8 mouse cellular contexts compared by ENCODE assay signal in genomic region chr11:75650958-75651425, GRCm38 (mm10). TPM values are rescaled to one million over a fixed set of nuclear protein-coding genes. Genes with fewer than 3 reads are reported as not detected.
DNase-seq lines count a peak whose midpoint lies in the region; ATAC-seq and TF ChIP-seq lines count a peak whose summit lies in the region.

No protein-coding gene starts in this region.

- 45% methylated on average over 13 of the region's 13 CpGs for WGBS in lung, embryonic 14.5 days
- 61% methylated on average over 10 of the region's 13 CpGs for WGBS in forebrain, embryonic 16.5 days
- WGBS in liver, embryonic 16.5 days (ENCODE audit: insufficient replicate concordance), result 16% methylated on average over 13 of the region's 13 CpGs
- 43% methylated on average over 13 of the region's 13 CpGs for WGBS in stomach, embryonic 14.5 days

- DNase-seq in lung, embryonic 14.5 days, result no peak
- no peak for DNase-seq in lung, postnatal 14 days
- no peak for DNase-seq in adrenal gland, postnatal 10 days
- DNase-seq in cerebellum, postnatal 4 days (ENCODE audit: low spot score in 2 of 2), result no peak
- DNase-seq in right cerebral cortex, postnatal 25 days, result no peak

- peaks cover 30% of the 10 kb centered on the region for H3K4me1 ChIP-seq in lung, embryonic 14.5 days (ENCODE audit: insufficient read depth)
- H3K4me1 ChIP-seq in forebrain, embryonic 16.5 days (replicated peaks; ENCODE audit: control insufficient read depth, insufficient read depth, low read length), result peaks cover 48% of the 10 kb centered on the region
- H3K4me1 ChIP-seq in liver, embryonic 16.5 days (ENCODE audit: control insufficient read depth, low read depth, low read length), result peaks cover 55% of the 10 kb centered on the region
- H3K4me1 ChIP-seq in stomach, embryonic 14.5 days (ENCODE audit: control insufficient read depth, insufficient read depth, low read length), result peaks cover 28% of the 10 kb centered on the region

- TF ChIP-seq CTCF in lung, embryonic 14.5 days (IDR thresholded peaks at IDR 0.05; ENCODE audit: low read depth), result no peak

- peak overlapping the region; percentile 89 for H3K4me2 ChIP-seq in lung, embryonic 14.5 days
- H3K4me2 ChIP-seq in forebrain, embryonic 16.5 days (ENCODE audit: low read length), result peak overlapping the region; percentile 88
- H3K4me2 ChIP-seq in liver, embryonic 16.5 days (ENCODE audit: low read depth, low read length), result peak overlapping the region; percentile 100
- peak overlapping the region; percentile 77 for H3K4me2 ChIP-seq in stomach, embryonic 14.5 days (replicated peaks; ENCODE audit: low read depth, low read length)

- no peak for ATAC-seq in lung, embryonic 14.5 days (ENCODE audit: insufficient read depth)
- no peak for ATAC-seq in forebrain, embryonic 16.5 days
- ATAC-seq in liver, embryonic 16.5 days (ENCODE audit: low read depth), result no peak
- ATAC-seq in stomach, embryonic 14.5 days (ENCODE audit: insufficient number of reproducible peaks, insufficient read depth, low FRiP score, low read depth), result no peak

- peak overlapping the region; percentile 88 for H3K9ac ChIP-seq in lung, embryonic 14.5 days
- H3K9ac ChIP-seq in forebrain, embryonic 16.5 days (replicated peaks; ENCODE audit: low read depth, low read length), result peak overlapping the region; percentile 83
- peak overlapping the region; percentile 77 for H3K9ac ChIP-seq in liver, embryonic 16.5 days (ENCODE audit: low read depth, low read length)
- peak overlapping the region; percentile 15; the same call in 1 of the 2 replicates for H3K9ac ChIP-seq in stomach, embryonic 14.5 days (replicated peaks; ENCODE audit: low read depth, low read length)

- no peaks in the 10 kb centered on the region for H3K36me3 ChIP-seq in lung, embryonic 14.5 days (ENCODE audit: insufficient read depth)
- no peaks in the 10 kb centered on the region for H3K36me3 ChIP-seq in forebrain, embryonic 16.5 days (ENCODE audit: control insufficient read depth, insufficient read depth)
- no peaks in the 10 kb centered on the region for H3K36me3 ChIP-seq in liver, embryonic 16.5 days (ENCODE audit: control insufficient read depth, insufficient read depth)
- no peaks in the 10 kb centered on the region for H3K36me3 ChIP-seq in stomach, embryonic 14.5 days (ENCODE audit: control insufficient read depth, insufficient read depth, low read length)

- peak overlapping the region; percentile 91 for H3K27ac ChIP-seq in lung, embryonic 14.5 days (ENCODE audit: low read depth)
- H3K27ac ChIP-seq in forebrain, embryonic 16.5 days (ENCODE audit: low read length), result no peak overlapping the region; the same call in 1 of the 2 replicates
- peak overlapping the region; percentile 89 for H3K27ac ChIP-seq in liver, embryonic 16.5 days (ENCODE audit: low read length)
- H3K27ac ChIP-seq in stomach, embryonic 14.5 days (ENCODE audit: low read length), result peak overlapping the region; percentile 90

- no peaks in the 10 kb centered on the region for H3K9me3 ChIP-seq in lung, embryonic 14.5 days (ENCODE audit: low read depth, low read length)
- H3K9me3 ChIP-seq in forebrain, embryonic 16.5 days (ENCODE audit: control insufficient read depth, low read length), result no peaks in the 10 kb centered on the region
- H3K9me3 ChIP-seq in liver, embryonic 16.5 days (replicated peaks; ENCODE audit: control insufficient read depth, low read length), result no peaks in the 10 kb centered on the region
- no peaks in the 10 kb centered on the region for H3K9me3 ChIP-seq in stomach, embryonic 14.5 days (ENCODE audit: control insufficient read depth, low read depth, low read length)

- peak overlapping the region; percentile 74 for H3K4me3 ChIP-seq in lung, embryonic 14.5 days (ENCODE audit: low read depth, low read length)
- H3K4me3 ChIP-seq in forebrain, embryonic 16.5 days (replicated peaks; ENCODE audit: low read length), result peak overlapping the region; percentile 70
- H3K4me3 ChIP-seq in liver, embryonic 16.5 days (ENCODE audit: low read depth, low read length), result peak overlapping the region; percentile 76
- peak overlapping the region; percentile 72 for H3K4me3 ChIP-seq in stomach, embryonic 14.5 days (ENCODE audit: low read depth, low read length)

- H3K27me3 ChIP-seq in lung, embryonic 14.5 days (ENCODE audit: insufficient read depth, low read length), result 0 out of 2 replicates have a peak, but pooled peaks cover 3% of the 10 kb centered on the region
- H3K27me3 ChIP-seq in forebrain, embryonic 16.5 days (replicated peaks; ENCODE audit: control insufficient read depth, insufficient read depth, low read length), result peaks cover 9% of the 10 kb centered on the region
- H3K27me3 ChIP-seq in liver, embryonic 16.5 days (ENCODE audit: control insufficient read depth, insufficient read depth, low read depth, low read length), result no peaks in the 10 kb centered on the region
- H3K27me3 ChIP-seq in stomach, embryonic 14.5 days (ENCODE audit: control insufficient read depth, insufficient read depth, low read length), result no peaks in the 10 kb centered on the region

RNA-seq across cellular contexts. Expression of gene Myo1c, which starts 0.7 kb away (rescaled TPM):
- 52.3 and 56.5 TPM in 2 replicates for polyA plus RNA-seq in lung, embryonic 14.5 days (2014; fragmentation: Nextera tagmentation; extraction: Ambion mirVana)
- 11.3 and 11.9 TPM in 2 replicates for polyA plus RNA-seq in forebrain, embryonic 16.5 days (2015; fragmentation: Nextera tagmentation; extraction: Ambion mirVana)
- polyA plus RNA-seq in liver, embryonic 16.5 days (2015; fragmentation: Nextera tagmentation; extraction: Ambion mirVana), result 21.0 and 24.1 TPM in 2 replicates
- 31.2 and 34.3 TPM in 2 replicates for polyA plus RNA-seq in stomach, embryonic 14.5 days (2014; fragmentation: Nextera tagmentation; extraction: Ambion mirVana)
- 100 to 1,000 TPM; 128 to 132 TPM for total RNA-seq in adrenal gland, postnatal 10 days (2021)

RNA-seq across cellular contexts. Expression of gene Inpp5k, which starts 20.2 kb away (rescaled TPM):
- polyA plus RNA-seq in lung, embryonic 14.5 days (2014; fragmentation: Nextera tagmentation; extraction: Ambion mirVana), result 23.1 and 24.9 TPM in 2 replicates
- 54.4 and 59.3 TPM in 2 replicates for polyA plus RNA-seq in forebrain, embryonic 16.5 days (2015; fragmentation: Nextera tagmentation; extraction: Ambion mirVana)
- polyA plus RNA-seq in liver, embryonic 16.5 days (2015; fragmentation: Nextera tagmentation; extraction: Ambion mirVana), result 15.8 and 17.9 TPM in 2 replicates
- 25.9 and 27.7 TPM in 2 replicates for polyA plus RNA-seq in stomach, embryonic 14.5 days (2014; fragmentation: Nextera tagmentation; extraction: Ambion mirVana)
- total RNA-seq in adrenal gland, postnatal 10 days (2021), result 10 to 100 TPM; 30.7 to 43.0 TPM

RNA-seq across cellular contexts. Expression of gene Crk, which starts 28.1 kb away (rescaled TPM):
- polyA plus RNA-seq in lung, embryonic 14.5 days (2014; fragmentation: Nextera tagmentation; extraction: Ambion mirVana), result 109 and 116 TPM in 2 replicates
- 130 and 142 TPM in 2 replicates for polyA plus RNA-seq in forebrain, embryonic 16.5 days (2015; fragmentation: Nextera tagmentation; extraction: Ambion mirVana)
- 30.4 and 32.6 TPM in 2 replicates for polyA plus RNA-seq in liver, embryonic 16.5 days (2015; fragmentation: Nextera tagmentation; extraction: Ambion mirVana)
- polyA plus RNA-seq in stomach, embryonic 14.5 days (2014; fragmentation: Nextera tagmentation; extraction: Ambion mirVana), result 101 and 104 TPM in 2 replicates
- total RNA-seq in adrenal gland, postnatal 10 days (2021), result 10 to 100 TPM; 93.2 to 96.5 TPM

Comparison
In these comparisons a context has a peak if more than half of its experiments do, and no peak if none do; other contexts are left out.
1. H3K9ac ChIP-seq: peak in every context shown above with its lines; median percentile 88 in lung, embryonic 14.5 days; 83 in forebrain, embryonic 16.5 days; 77 in liver, embryonic 16.5 days; 15 in stomach, embryonic 14.5 days.